Mouse (Mus musculus) left cerebral cortex, adult 2 months (tissue): ENCODE data around the gene Cpne9. TPM values are rescaled to one million over a fixed set of nuclear protein-coding genes. Genes with fewer than 3 reads are reported as not detected.

Experiments used
- DNase-seq, 2 experiments: peaks; one replicate each; pipeline ENCODE4 v3.0.0; 2021 to 2022; ENCODE audit warnings: low spot score in 2 of 2, mixed read lengths in 1 of 2; ENCODE audit errors: extremely low spot score in 1 of 2
- H3K27ac ChIP-seq: fragments of 200-600 bp; 2 replicates; pipeline ENCODE4 v1.8.1; 2022
- H3K4me3 ChIP-seq: fragments of 200-600 bp; 2 replicates; pipeline ENCODE4 v1.8.1; 2022
- CTCF ChIP-seq: fragments of 200-600 bp; IDR thresholded peaks from 2 replicates; pipeline ENCODE4 v1.8.1; 2022; ENCODE audit warnings: antibody characterized with exemption, mild to moderate bottlenecking, moderate library complexity
- intact Hi-C: fragments of 180-260 bp; cut with DNase I; formaldehyde crosslinking; loops from one replicate; pipeline ENCODE4 v1.15.1; 2025
- total RNA-seq, 2 experiments: library from RNA; stranded (reverse); gene quantifications; 2 replicates each; pipeline ENCODE4 v1.2.3; 2021

The Cpne9 gene
- total RNA-seq, 2 experiments from 2014 or later = 75.7 to 80.5 TPM

- intact Hi-C loops = no loop called here
- no peak for DNase-seq
- H3K27ac ChIP-seq = no peak overlapping the region
- no peak for TF ChIP-seq CTCF
- no peak overlapping the region for H3K4me3 ChIP-seq
Observed at GRCm38 (mm10) chr6:113346897-113347296, 64.8 kb downstream of the Cpne9 start.

DNA sequence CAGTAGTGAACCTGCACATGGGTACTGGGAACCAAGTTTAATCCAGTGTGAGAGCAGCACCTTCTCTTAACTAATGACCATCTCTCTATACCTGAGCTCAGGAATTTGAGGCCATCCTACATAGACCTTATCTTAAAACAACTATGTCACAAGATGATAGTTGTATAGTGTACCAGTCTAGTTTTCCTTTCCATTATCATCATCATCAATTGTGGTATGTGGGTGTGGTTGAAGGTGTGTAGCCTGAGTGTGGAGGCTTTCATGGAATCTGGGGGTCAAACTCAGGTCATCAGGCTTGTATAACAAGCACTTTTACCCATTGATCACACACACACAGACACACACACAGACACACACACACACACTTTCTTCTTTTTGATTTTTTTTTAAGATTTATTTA, 68.4 kb downstream of the Cpne9 start:
- Histone ChIP-seq H3K4me3 (no peak overlapping the region), H3K27ac (no peak overlapping the region)
- intact Hi-C loops = no loop called here
- TF ChIP-seq CTCF = no peak
- no peak for DNase-seq

GRCm38 (mm10) chr6:113351161-113351560, 69.1 kb downstream of the Cpne9 start:
- H3K4me3 ChIP-seq = no peak overlapping the region
- DNase-seq = no peak
- intact Hi-C loops = no loop called here
- no peak for TF ChIP-seq CTCF
- no peak overlapping the region for H3K27ac ChIP-seq

DNA sequence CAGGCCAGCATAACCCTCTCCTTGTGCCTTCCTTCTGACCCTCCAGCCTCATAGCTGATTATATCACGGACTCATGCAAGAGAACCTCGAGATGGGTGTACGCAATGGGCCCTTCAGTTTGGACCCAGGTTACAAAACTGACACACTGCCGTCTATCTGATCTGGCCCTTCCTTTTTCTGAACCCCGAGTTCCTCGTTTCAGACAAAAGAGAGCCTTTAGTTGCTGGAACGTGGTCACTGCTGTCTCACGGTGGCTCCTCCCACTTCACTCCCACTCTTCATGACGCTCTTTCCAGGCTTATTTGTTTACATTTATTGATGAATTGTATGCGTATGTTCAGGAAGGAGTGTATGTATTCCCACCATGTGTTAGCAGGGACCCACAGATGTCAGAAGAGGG, 69.5 kb downstream of the Cpne9 start:
- no peak for TF ChIP-seq CTCF
- intact Hi-C loops = no loop called here

DNA sequence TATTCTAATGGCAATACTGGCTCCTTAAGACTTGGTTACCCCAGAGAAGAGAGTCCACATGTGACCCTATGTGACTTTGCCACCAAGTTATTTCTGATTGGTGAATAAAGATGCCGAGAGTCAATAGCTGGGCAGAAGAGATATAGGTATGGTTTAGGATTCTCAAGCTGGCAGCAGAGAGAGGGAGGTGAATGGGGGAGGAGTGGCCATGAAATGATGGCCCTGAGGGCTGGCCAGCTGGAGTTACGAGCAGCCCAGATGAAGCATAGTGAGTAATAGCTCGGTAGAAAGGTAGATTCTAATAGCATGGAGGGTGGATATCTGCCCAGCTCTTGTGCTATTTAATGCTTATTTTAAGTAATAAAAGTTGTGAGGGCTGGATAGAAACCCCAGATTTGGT, 70.7 kb downstream of the Cpne9 start:
- no peak for DNase-seq
- no peak for TF ChIP-seq CTCF
- H3K4me3 ChIP-seq = no peak overlapping the region
- no peak overlapping the region for H3K27ac ChIP-seq
- intact Hi-C loops = no loop called here

More for the DNA sequence above, 69.5 kb downstream of the Cpne9 start:
- Histone ChIP-seq H3K27ac (no peak overlapping the region), H3K4me3 (no peak overlapping the region)
- DNase-seq = no peak

DNA sequence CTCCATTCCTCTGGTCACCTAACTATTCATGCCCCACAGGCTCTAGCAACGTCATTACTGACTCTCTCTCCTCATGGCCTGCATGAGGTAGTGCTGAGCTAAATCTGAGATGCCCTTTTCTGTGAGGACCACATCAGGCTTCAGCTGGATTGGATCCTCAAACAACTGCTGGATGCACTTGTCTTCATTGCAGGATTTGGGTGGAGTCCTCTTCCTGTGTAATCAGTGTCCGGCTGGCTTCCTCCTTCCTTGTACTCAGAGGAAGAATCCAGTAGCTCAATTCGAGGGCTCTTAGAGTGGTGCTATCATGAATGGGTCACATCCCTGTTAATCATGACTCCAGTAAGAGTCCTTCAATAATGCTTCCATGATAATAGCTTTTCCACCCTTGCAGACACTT, 71.6 kb downstream of the Cpne9 start:
- Histone ChIP-seq H3K27ac (no peak overlapping the region), H3K4me3 (no peak overlapping the region)
- TF ChIP-seq CTCF = no peak
- no peak for DNase-seq
- intact Hi-C loops = no loop called here

Other genes starting within 250 kb of the Cpne9 start
- 10 to 100 TPM; 28.2 to 28.9 TPM for gene Thumpd3, start 236.1 kb upstream of the Cpne9 start, total RNA-seq
- 100 to 1,000 TPM; 116 to 119 TPM for gene Setd5, start 204.9 kb upstream of the Cpne9 start, total RNA-seq
- 10 to 100 TPM; 81.1 to 83.1 TPM for gene Lhfpl4, start 86.9 kb upstream of the Cpne9 start, total RNA-seq
- gene Mtmr14, start 44.5 kb upstream of the Cpne9 start, total RNA-seq = 10 to 100 TPM; 14.6 to 15.3 TPM
- gene Brpf1, start 24.8 kb downstream of the Cpne9 start, total RNA-seq = 10 to 100 TPM; 31.0 to 32.9 TPM
- gene Ogg1, start 44.7 kb downstream of the Cpne9 start, total RNA-seq = 1 to 10 TPM; 6.1 to 7.6 TPM
- gene Camk1, start 61.7 kb downstream of the Cpne9 start, total RNA-seq = 100 to 1,000 TPM; 115 to 121 TPM
- gene Tada3, start 95.6 kb downstream of the Cpne9 start, total RNA-seq = 10 to 100 TPM; 47.0 to 49.6 TPM
- gene Arpc4, start 95.8 kb downstream of the Cpne9 start, total RNA-seq = 100 to 1,000 TPM; 251 to 255 TPM
- 10 to 100 TPM; 12.2 to 17.8 TPM for gene Ttll3, start 107.0 kb downstream of the Cpne9 start, total RNA-seq
- gene Rpusd3, start 137.0 kb downstream of the Cpne9 start, total RNA-seq = 10 to 100 TPM; 18.1 to 18.6 TPM
- not detected for gene Cidec, start 153.5 kb downstream of the Cpne9 start, total RNA-seq
- gene Jagn1, start 160.3 kb downstream of the Cpne9 start, total RNA-seq = 10 to 100 TPM; 35.7 to 36.8 TPM
- gene Il17re, start 176.2 kb downstream of the Cpne9 start, total RNA-seq = under 1 TPM; 0.49 to 0.50 TPM
- 1 to 10 TPM; 4.4 to 5.1 TPM for gene Il17rc, start 189.1 kb downstream of the Cpne9 start, total RNA-seq
- gene Creld1, start 201.0 kb downstream of the Cpne9 start, total RNA-seq = 100 to 1,000 TPM; 116 to 117 TPM
- gene Prrt3, start 219.6 kb downstream of the Cpne9 start, total RNA-seq = 10 to 100 TPM; 54.9 to 61.1 TPM
- 10 to 100 TPM; 76.5 to 77.5 TPM for gene Emc3, start 249.3 kb downstream of the Cpne9 start, total RNA-seq
- 1 to 10 TPM; 2.1 to 2.2 TPM for gene Fancd2, start 249.4 kb downstream of the Cpne9 start, total RNA-seq